In genomic region chr2:164456413-164456812, GRCm38 (mm10) we compare ENCODE assay signal across 11 mouse cellular contexts. TPM values are rescaled to one million over a fixed set of nuclear protein-coding genes. Genes with fewer than 3 reads are reported as not detected.
DNase-seq lines count a peak whose midpoint lies in the region; ATAC-seq and TF ChIP-seq lines count a peak whose summit lies in the region.
"Had no signal": no experiment of that assay in that cellular context is flagged by ENCODE, and none has a peak within 500 bp of the region (broad histone marks: within the 10 kb centered on the region; RNA-seq: fewer than 3 reads in every experiment).

No protein-coding gene starts in this region.

- WGBS in heart, adult 2 months = 83% methylated on average over 1 of the region's 1 CpGs
- 93% methylated on average over 1 of the region's 1 CpGs for WGBS in neural tube, embryonic 12.5 days
- WGBS in liver, embryonic 15.5 days (ENCODE audit: insufficient replicate concordance) = 59% methylated on average over 1 of the region's 1 CpGs

- H3K9ac ChIP-seq in heart, adult 2 months (ENCODE audit: low read depth, low read length) = no peak overlapping the region
- no peak overlapping the region for H3K9ac ChIP-seq in neural tube, embryonic 12.5 days
- no peak overlapping the region for H3K9ac ChIP-seq in liver, embryonic 15.5 days

- H3K4me1 ChIP-seq in heart, adult 2 months (ENCODE audit: control insufficient read depth, insufficient read depth, low read length) = peaks cover 16% of the 10 kb centered on the region
- peaks cover 8% of the 10 kb centered on the region for H3K4me1 ChIP-seq in neural tube, embryonic 12.5 days
- peaks cover 23% of the 10 kb centered on the region for H3K4me1 ChIP-seq in liver, embryonic 15.5 days (replicated peaks)

- intact Hi-C loops in heart, adult 2 months (cut with DNase I) = loop anchor here (2.0 kb wide), 1 partner anchor 40 kb away; no protein-coding TSS in a partner anchor

- DNase-seq in heart, adult 2 months = no peak
- no peak for DNase-seq in heart, adult 9 months (ENCODE audit: low spot score in 2 of 2)
- no peak for DNase-seq in neural tube, embryonic 10.5 days (ENCODE audit: extremely low spot score, low spot score)
- no peak for DNase-seq in frontal cortex, postnatal 36 days (ENCODE audit: low spot score in 2 of 2)
- DNase-seq in T-cell, adult 2 months (ENCODE audit: low spot score) = no peak
- no peak for DNase-seq in thymus, postnatal 14 days
- DNase-seq: adrenal gland, adult 8-10 months had no signal

- no peaks in the 10 kb centered on the region for H3K27me3 ChIP-seq in heart, adult 2 months (ENCODE audit: control insufficient read depth, insufficient read depth, low read length)
- H3K27me3 ChIP-seq in neural tube, embryonic 12.5 days (replicated peaks) = no peaks in the 10 kb centered on the region
- peaks cover 4% of the 10 kb centered on the region; the same call in 1 of the 2 replicates for H3K27me3 ChIP-seq in liver, embryonic 15.5 days

- no peak overlapping the region for H3K4me3 ChIP-seq in heart, adult 2 months
- H3K4me3 ChIP-seq in neural tube, embryonic 12.5 days = no peak overlapping the region
- no peak overlapping the region for H3K4me3 ChIP-seq in liver, embryonic 15.5 days (replicated peaks)

- peak overlapping the region; percentile 48; the same call in 1 of the 2 replicates for H3K4me2 ChIP-seq in neural tube, embryonic 12.5 days (replicated peaks)
- H3K4me2 ChIP-seq in liver, embryonic 15.5 days = no peak overlapping the region

- no peaks in the 10 kb centered on the region for H3K79me2 ChIP-seq in heart, adult 2 months (replicated peaks; ENCODE audit: control insufficient read depth, insufficient read depth, low read length)

- no peak for TF ChIP-seq POLR2A in heart, adult 2 months (IDR thresholded peaks at IDR 0.05; ENCODE audit: insufficient read depth, low read depth, low read length)

- TF ChIP-seq CTCF in heart, adult 2 months (IDR thresholded peaks at IDR 0.05) = no peak

- H3K27ac ChIP-seq in heart, adult 2 months = peak overlapping the region; percentile 43
- no peak overlapping the region for H3K27ac ChIP-seq in neural tube, embryonic 12.5 days
- H3K27ac ChIP-seq in liver, embryonic 15.5 days (replicated peaks) = peak overlapping the region; percentile 55; the same call in 1 of the 2 replicates

- ATAC-seq in neural tube, embryonic 12.5 days (ENCODE audit: low FRiP score, low read depth) = no peak
- ATAC-seq in liver, embryonic 15.5 days (ENCODE audit: insufficient read depth) = no peak

- TF ChIP-seq EP300 in heart, adult 2 months (IDR thresholded peaks at IDR 0.05; ENCODE audit: insufficient read depth, low read depth, low read length) = no peak

- H3K9me3 ChIP-seq in neural tube, embryonic 12.5 days = no peaks in the 10 kb centered on the region
- H3K9me3 ChIP-seq in liver, embryonic 15.5 days (replicated peaks) = no peaks in the 10 kb centered on the region

- H3K36me3 ChIP-seq in heart, adult 2 months (ENCODE audit: control insufficient read depth, insufficient read depth, low read length) = no peaks in the 10 kb centered on the region
- H3K36me3 ChIP-seq in neural tube, embryonic 12.5 days = no peaks in the 10 kb centered on the region
- H3K36me3 ChIP-seq in liver, embryonic 15.5 days (replicated peaks) = no peaks in the 10 kb centered on the region

RNA-seq across cellular contexts. Expression of gene Sys1, which starts 0.4 kb away (rescaled TPM):
- 10 to 100 TPM; 21.1 to 26.4 TPM for total RNA-seq in heart, adult 2 months (2021)
- polyA plus RNA-seq in heart, adult 2 months (2012; rRNA removed) = 52.0 and 55.0 TPM in 2 replicates
- 72.8 and 82.7 TPM in 2 replicates for polyA plus RNA-seq in neural tube, embryonic 12.5 days (2016; fragmentation: Nextera tagmentation; extraction: Ambion mirVana)
- polyA plus RNA-seq in liver, embryonic 15.5 days (2015; fragmentation: Nextera tagmentation; extraction: Ambion mirVana) = 27.1 and 29.7 TPM in 2 replicates

RNA-seq across cellular contexts. Expression of gene Gm20458, which starts 4.4 kb away (rescaled TPM):
- total RNA-seq in heart, adult 2 months (2021) = 1 to 10 TPM; 8.0 to 9.2 TPM
- polyA plus RNA-seq in heart, adult 2 months (2012; rRNA removed) = 7.8 and 17.2 TPM in 2 replicates
- polyA plus RNA-seq in neural tube, embryonic 12.5 days (2016; fragmentation: Nextera tagmentation; extraction: Ambion mirVana) = 6.0 and 6.5 TPM in 2 replicates
- 5.0 TPM in 1 of 2 replicates, not detected in the other for polyA plus RNA-seq in liver, embryonic 15.5 days (2015; fragmentation: Nextera tagmentation; extraction: Ambion mirVana)

RNA-seq across cellular contexts. Expression of gene Sdc4, which starts 12.7 kb away (rescaled TPM):
- total RNA-seq in heart, adult 2 months (2021) = 10 to 100 TPM; 20.2 to 26.0 TPM
- 14.7 and 15.5 TPM in 2 replicates for polyA plus RNA-seq in heart, adult 2 months (2012; rRNA removed)
- polyA plus RNA-seq in neural tube, embryonic 12.5 days (2016; fragmentation: Nextera tagmentation; extraction: Ambion mirVana) = 9.7 and 11.7 TPM in 2 replicates
- polyA plus RNA-seq in liver, embryonic 15.5 days (2015; fragmentation: Nextera tagmentation; extraction: Ambion mirVana) = 55.0 and 63.3 TPM in 2 replicates

RNA-seq across cellular contexts. Expression of gene Trp53tg5, which starts 17.1 kb away (rescaled TPM):
- total RNA-seq in heart, adult 2 months (2021) = not detected
- polyA plus RNA-seq in heart, adult 2 months (2012; rRNA removed) = not detected in 2 replicates
- not detected in 2 replicates for polyA plus RNA-seq in neural tube, embryonic 12.5 days (2016; fragmentation: Nextera tagmentation; extraction: Ambion mirVana)
- not detected in 2 replicates for polyA plus RNA-seq in liver, embryonic 15.5 days (2015; fragmentation: Nextera tagmentation; extraction: Ambion mirVana)
- total RNA-seq: adrenal gland, adult 8-10 months had no signal
- polyA plus RNA-seq: C2C12; neural tube, embryonic 11.5 days had no signal

RNA-seq across cellular contexts. Expression of gene Dbndd2, which starts 29.5 kb away (rescaled TPM):
- total RNA-seq in heart, adult 2 months (2021) = 10 to 100 TPM in 1 of 2 experiments, 1 to 10 TPM in 1; 8.0 to 10.3 TPM
- 17.9 and 31.9 TPM in 2 replicates for polyA plus RNA-seq in heart, adult 2 months (2012; rRNA removed)
- 5.8 and 7.0 TPM in 2 replicates for polyA plus RNA-seq in neural tube, embryonic 12.5 days (2016; fragmentation: Nextera tagmentation; extraction: Ambion mirVana)
- polyA plus RNA-seq in liver, embryonic 15.5 days (2015; fragmentation: Nextera tagmentation; extraction: Ambion mirVana) = 2.2 and 6.2 TPM in 2 replicates
